Mouse (Mus musculus) liver, postnatal 0 days (tissue): ENCODE results near the gene Lrrc58.

ENCODE experiments used
- CTCF ChIP-seq: sonication (generic); IDR thresholded peaks from 2 replicates; pipeline ENCODE4 v1.5.1; 2016; ENCODE audit warnings: antibody characterized with exemption, low read depth
- EP300 ChIP-seq: IDR thresholded peaks from 2 replicates; pipeline ENCODE4 v1.6.1; 2016; ENCODE audit warnings: antibody characterized with exemption, low read depth, mild to moderate bottlenecking

DNA sequence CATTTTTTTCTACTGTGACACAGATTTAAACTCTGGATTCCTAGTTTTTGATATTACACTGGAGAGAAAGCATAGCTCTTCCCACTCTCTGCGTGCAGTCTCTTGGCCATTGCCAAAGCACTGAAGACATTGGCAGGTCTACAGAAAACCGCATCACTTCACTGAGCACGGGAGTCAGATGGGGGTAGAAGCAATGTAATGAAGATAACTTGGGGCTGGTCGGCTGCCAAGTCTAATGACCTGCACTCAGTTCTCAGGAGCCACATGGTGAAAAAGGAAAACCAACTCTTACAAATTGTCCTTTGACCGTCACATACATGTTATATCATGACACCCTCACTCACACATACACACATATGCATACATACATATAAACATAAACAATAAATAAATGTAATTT, 44.2 kb upstream of the Lrrc58 start:
- TF ChIP-seq CTCF, result no peak
- no peak for TF ChIP-seq EP300
